Mouse (Mus musculus) heart, postnatal 10 days (tissue): ENCODE measurements around the gene Syce2. TPM values are rescaled to one million over a fixed set of nuclear protein-coding genes. Genes with fewer than 3 reads are reported as not detected.
"Not testable (repeated sequence)": the region's sequence is repeated elsewhere in the genome, so short reads cannot be mapped to it uniquely, and the experiment has no call there.

Experiments
- DNase-seq, 2 experiments: peaks; one replicate each; pipeline ENCODE4 v3.0.0; 2021
- intact Hi-C: fragments of 180-260 bp; cut with DNase I; formaldehyde crosslinking; loops from one replicate; pipeline ENCODE4 v1.15.1; 2025
- total RNA-seq, 2 experiments: library from RNA; stranded (reverse); gene quantifications; 2 replicates each; pipeline ENCODE4 v1.2.3; 2021

Syce2 gene
- total RNA-seq, result 1 to 10 TPM; 6.9 TPM

- peak; percentile 71 to 84 for DNase-seq
Measured at GRCm38 (mm10) chr8:84871376-84872308, at the start of gene Syce2. Gene Syce2 (plus strand): TSS chr8:84872111.

GRCm38 (mm10) chr8:84822723-84823122, 49.2 kb upstream of the Syce2 start, which contains the start of gene Dand5:
Gene Dand5 (minus strand): TSS chr8:84822823.
- intact Hi-C loops, result no loop called here
- DNase-seq, result no peak

More at GRCm38 (mm10) chr8:84871376-84872308, at the start of gene Syce2:
- intact Hi-C loops, result no loop called here

- intact Hi-C loops, result no loop called here
- DNase-seq, result peak; percentile 66 to 67
Measured at GRCm38 (mm10) chr8:84823653-84824052, 48.3 kb upstream of the Syce2 start.

- DNase-seq, result no peak
- intact Hi-C loops, result no loop called here
Measured at GRCm38 (mm10) chr8:84825636-84826035, 46.3 kb upstream of the Syce2 start.

- intact Hi-C loops, DNase-seq: not testable (repeated sequence)
Measured at GRCm38 (mm10) chr8:84826518-84826917, 45.4 kb upstream of the Syce2 start.

- peak; percentile 40 to 57 for DNase-seq
- intact Hi-C loops, result no loop called here
Measured at GRCm38 (mm10) chr8:84831490-84831889, 40.4 kb upstream of the Syce2 start, which contains the start of gene Gadd45gip1. Gene Gadd45gip1 (plus strand): TSS chr8:84831522.

DNA sequence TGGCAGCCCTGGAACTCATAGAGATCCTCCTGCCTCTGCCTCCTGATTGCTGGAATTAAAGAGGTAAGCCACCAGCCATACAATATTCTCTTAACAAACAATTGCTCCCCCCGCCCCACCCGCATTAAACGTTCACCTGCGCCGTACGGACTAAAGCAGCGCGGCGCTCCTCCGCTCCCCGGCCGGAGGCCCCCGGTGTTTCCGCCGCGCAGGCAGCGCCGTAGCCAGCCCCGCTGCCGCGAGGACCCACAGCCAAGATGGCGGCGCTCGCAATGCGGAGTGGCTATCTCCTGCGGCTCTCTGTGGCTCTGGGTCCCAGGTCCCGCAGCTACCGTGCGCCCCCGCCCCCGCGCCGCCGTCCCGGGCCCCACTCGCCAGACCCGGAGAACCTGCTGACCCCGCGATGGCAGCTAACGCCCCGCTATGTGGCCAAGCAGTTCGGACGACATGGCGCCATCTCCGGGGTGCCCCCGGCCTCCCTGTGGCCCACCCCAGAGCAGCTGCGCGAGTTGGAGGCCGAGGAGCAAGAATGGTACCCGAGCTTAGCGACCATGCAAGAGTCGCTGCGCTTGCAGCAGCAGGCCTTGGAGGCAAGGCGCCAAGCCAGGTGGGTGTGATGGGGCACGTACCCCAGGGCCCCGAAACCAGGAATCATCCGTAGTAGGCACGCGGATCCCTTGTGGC, 39.7 kb upstream of the Syce2 start:
- DNase-seq, result peak; percentile 86 to 87

GRCm38 (mm10) chr8:84832759-84833742, 38.9 kb upstream of the Syce2 start:
- intact Hi-C loops, result no loop called here
- DNase-seq, result no peak

More for the DNA sequence above, 39.7 kb upstream of the Syce2 start:
- intact Hi-C loops, result no loop called here

DNA sequence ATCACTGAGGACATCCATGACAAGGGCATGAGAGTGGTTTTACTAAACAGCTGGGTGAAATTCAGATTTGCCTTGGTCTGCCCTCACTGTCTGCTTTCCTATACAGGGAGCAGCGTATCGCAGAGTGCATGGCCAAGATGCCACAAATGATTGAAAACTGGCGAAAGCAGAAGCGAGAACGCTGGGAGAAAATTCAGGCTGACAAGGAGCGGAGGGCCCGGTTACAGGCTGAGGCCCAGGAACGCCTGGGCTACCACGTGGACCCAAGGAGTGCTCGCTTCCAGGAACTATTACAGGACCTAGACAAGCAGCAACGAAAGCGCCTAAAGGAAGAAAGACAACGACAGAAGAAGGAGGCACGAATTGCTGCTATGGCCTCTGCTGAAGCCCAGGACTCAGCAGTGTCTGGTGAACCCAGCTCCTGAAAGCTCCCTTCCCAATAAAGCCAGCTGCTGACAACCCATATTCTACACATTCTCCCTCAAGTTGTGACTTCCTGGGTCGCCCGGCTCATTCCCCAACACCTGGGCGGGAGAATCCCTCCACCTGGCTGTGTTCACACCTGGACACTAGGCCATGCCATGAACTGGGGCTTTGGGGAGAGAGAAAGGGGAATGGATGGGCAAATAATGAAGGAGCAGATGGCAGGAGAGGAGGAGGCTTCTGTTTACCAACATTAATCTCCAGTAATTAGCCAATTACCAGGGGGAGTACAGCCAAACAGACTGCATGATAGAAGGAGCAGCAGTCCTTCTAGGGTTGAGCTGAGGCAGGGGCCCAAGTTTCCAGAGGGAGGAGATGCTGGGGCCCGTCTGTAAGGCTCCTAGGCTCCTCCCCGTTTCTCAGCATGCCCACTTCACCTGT, 37.7 kb upstream of the Syce2 start:
- intact Hi-C loops, result no loop called here
- no peak for DNase-seq

GRCm38 (mm10) chr8:84834866-84835855, 36.8 kb upstream of the Syce2 start:
- DNase-seq, result peak; percentile 72 to 77
- intact Hi-C loops, result no loop called here

GRCm38 (mm10) chr8:84837149-84837911, 34.6 kb upstream of the Syce2 start:
- DNase-seq, result no peak
- intact Hi-C loops, result no loop called here

DNA sequence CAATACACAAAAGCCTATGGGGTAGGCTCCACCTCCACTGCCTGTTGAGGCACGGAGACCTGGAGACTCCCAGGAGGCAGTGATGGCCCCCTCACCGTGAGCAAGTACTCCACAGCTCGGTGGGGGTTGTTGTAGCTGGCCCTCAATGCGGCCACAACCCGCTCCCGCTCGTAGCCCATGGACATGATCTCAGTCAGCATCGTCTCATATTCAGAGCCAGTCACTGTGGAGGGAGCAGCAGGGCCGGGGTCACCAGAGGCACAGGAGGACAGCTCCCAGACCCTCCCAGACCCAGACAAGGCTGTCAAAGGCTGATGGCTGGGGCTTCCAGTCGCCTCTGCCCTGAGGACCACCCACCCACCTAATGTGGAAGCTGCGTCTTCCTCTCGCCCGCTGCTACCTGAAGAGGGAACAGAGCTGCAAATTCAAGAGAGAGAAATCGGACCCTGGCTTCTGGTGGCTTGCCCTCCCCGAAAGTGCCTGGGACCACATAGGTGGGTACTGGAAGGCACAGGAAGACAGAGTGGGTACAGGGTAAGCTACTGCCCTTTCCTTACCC, 33.9 kb upstream of the Syce2 start:
- no peak for DNase-seq
- intact Hi-C loops, result no loop called here

GRCm38 (mm10) chr8:84838513-84838912, 33.4 kb upstream of the Syce2 start:
- no peak for DNase-seq
- intact Hi-C loops, result no loop called here

GRCm38 (mm10) chr8:84839411-84839810, 32.5 kb upstream of the Syce2 start:
- intact Hi-C loops, result no loop called here
- no peak for DNase-seq

DNA sequence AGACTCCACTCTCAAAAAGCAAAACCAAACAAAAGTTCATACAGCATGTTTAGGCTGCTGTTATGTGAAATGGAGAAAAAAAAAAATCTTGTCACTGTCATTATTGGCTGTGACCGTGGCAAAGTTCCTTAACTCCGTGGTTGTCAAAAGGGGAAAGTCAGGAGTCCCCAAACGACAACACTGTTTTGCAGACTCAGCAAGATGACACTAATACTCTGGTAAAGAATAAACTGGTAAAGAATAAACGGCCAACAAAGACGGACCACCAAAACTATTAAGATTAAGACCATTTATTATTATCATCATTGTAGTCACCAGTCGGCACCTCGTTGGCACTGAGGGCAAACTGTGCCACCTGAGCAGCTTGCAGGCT, 32.0 kb upstream of the Syce2 start:
- intact Hi-C loops, result no loop called here
- no peak for DNase-seq

DNA sequence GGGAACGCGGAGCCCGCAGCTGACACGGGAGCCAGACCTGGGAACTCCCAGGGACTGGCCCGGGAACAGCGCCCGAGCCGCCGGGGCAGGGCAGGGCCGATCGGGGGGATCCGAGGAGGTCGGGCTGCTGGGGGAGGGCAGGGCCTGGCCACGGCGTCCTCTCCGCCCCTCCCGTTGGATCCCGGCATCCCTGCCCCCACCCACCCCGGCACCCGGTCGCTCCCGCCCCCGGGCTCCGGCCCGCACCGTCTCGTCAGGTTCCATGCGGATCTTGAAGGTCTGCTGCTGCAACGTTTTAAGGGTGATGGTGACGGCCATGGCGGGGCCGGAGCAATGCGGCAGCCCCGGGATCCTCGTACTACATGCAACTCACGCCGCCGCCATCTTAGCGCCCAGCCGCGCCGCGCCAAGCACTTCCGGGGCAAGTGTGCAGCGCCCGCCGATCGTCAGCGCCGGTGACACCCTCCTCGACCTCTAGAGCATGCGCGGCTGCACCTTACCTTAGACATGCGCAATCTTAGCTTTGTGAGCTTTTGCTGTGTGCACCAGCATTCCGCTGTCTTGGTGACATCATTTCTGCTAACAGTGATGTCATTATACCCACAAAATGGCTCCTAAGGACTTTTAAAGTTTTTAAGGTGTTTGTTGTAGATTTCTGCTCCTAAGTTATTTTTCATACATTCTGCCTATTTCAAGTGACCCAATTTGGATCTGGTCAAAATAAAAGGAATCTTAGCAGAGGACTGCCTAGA, 31.5 kb upstream of the Syce2 start, which contains the start of gene Rad23a:
Rad23a (minus strand) TSS at position 418 of the 752 bp plus-strand sequence.
- DNase-seq, result peak; percentile 92 to 94
- intact Hi-C loops, result no loop called here
